Mouse (Mus musculus): Measurements from ENCODE around the gene Pla2g6.

Gene Pla2g6

DNA sequence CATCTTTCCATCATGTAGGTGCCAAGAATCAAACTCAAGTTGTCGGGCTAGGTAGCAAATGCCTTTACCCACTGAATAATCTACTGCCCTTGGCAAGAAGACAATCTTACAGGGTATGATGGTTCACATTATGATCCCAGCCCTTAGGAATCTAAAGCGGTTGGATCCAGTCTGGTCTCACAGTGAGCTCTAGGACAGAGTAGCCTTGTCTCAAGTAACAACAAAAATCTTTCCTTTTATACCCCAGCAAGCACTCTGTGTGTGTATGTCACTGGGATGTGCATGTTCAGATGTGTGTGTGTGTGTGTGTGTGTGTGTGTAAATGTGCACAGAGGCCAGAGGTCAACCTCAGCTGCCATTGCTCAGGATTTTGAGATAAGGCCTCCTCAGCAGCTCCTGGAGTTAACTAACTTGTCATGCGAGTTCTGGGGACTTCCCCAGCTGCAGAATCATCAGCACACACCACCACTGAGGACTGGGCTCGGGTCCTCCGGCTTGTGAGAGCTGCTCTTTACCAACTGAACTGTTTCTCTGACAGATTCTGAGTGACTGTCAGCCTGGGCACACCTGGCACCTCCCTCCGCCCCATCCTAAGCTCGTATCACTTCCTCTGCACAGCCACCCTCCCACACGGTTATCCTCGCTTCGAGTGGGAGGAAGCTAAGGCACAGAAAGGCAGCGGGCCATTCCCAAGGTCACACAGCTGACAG is 5.8 kb downstream of the Pla2g6 start:
- no peak for DNase-seq (ENCODE audit: low spot score)

DNA sequence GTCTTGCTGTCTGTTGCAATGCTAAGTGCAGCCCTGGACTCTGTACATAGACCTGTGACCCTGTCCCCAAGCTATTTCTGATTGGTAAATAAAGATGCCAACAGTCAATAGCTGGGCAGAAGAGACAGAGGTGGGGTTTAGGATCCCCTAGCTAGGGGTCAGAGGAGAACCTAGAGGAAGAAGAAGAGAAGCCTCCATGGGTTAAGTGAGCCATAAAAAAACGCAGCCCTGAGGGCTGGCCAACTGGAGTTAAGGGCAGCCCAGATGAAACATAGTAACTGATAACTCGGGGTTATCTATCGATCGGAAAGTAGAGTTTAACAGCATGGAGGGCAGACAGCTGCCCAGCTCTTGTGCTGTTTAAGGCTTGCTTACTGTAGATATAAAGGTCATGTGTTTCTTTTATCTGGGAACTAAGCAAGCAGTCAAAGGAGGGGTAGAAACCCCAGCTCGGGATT is 6.4 kb downstream of the Pla2g6 start:
- no peak for DNase-seq (ENCODE audit: low spot score)

DNA sequence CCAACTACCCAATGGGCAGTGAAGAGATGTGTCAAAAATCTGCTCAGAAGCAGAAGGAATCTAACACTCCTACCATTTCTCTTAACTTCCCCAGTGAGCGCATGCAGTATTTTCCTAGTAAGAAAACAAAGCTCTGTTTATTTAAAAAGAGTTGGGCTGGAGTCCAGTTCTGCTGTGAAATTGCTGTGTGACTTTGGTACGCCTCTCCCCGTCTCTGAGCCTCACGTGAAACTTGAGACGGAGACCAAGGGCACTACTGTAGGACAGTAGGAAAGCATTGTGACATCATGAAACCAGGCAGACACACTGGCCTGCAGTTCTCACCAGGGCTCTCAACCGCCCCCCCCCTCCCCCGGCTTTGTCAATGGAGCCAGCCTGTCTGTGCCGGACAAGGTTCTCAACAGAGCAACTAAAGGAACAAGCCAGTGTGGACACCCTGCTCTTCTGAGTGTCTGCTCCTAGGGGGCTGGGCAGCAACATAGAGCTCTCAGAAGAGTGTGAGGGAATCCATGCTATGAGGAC is 14.3 kb downstream of the Pla2g6 start:
- DNase-seq (ENCODE audit: low spot score) = no peak

DNA sequence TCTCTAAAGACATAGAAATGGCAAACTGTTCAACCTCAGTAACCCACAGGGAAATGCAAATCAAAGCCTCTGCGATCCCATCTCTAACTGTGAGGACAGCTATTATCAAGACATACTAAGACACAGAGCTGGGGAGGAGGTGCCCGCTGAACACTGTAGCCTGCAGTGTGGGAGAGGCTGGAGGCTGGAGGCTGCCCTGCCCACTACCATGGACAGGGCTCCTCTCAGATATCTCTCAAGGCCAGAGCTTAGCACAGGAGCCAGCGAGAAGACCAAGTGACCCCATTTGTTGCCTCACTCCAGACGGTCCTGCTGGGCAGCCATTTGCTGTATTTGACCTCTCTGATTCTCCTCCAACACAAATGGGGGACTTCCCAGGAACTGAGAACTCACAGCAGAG is 20.3 kb downstream of the Pla2g6 start:
- DNase-seq (ENCODE audit: low spot score) = no peak

DNA sequence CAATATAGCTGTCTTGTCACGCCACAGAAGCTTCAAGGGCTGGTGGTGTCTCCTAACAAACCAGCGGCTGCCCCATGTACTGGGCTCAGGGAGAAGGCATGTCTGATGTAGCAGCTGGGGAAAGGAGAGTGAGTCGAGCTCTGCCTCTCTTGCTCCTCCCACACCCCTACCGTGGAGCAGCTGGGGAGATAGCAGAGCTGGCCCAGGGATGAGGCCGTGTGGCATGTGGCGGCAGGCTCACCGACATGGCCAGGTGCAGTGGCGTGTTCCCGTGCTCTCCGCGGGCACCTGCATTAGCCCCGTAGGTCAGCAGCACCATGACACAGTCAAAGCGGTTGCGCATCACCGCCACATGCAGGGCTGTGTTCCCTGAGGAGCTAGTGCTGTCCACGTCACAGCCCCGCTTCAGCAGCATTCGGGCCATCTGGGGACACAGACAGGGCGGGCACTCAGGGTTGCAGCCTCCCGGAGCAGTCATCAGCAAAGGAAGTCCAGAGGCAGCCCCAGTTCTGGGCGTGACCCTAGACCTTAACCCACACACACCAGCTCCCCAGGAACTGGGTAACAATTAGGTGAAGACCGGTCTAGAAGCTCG is 22.1 kb downstream of the Pla2g6 start:
- DNase-seq (ENCODE audit: low spot score) = no peak

DNA sequence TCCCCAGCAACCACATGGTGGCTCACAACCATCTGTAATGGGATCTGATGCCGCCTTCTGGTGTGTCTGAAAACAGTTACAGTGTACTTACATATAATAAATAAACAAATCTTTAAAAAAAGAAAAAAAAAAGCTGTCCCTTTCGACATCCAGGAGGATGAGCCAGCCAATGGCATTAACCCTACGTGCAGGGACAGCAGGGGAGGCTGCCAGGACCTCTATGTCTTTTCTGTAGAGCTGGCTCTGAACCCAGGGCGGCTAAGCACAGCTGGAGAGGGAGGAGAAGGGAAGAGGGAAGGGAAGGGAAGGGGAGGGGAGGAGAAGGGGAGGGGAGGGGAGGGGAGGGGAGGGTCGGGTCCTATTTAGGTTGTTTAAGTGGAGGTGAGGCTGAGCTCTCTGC is 23.4 kb downstream of the Pla2g6 start:
- no peak for DNase-seq (ENCODE audit: low spot score)

DNA sequence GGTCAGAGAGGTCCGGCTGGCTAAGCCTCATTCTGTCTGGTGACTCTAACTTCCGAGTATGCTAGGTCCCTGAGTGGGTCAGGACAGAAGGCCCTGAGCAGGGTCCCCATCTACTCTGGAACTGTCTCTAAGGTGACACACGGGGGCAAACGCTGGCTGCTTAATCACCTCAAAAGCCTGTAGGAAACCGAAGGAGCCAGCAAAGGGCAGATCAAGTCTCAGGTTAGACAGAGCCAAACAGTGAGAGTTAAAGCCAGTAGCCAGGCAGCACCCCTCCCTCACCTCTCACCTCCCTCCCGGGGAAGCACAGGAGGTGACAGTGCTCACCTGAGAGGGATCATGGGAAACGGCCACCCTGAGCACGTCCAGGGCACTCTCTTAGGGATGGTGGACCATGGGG is 24.5 kb downstream of the Pla2g6 start:
- no peak for DNase-seq (ENCODE audit: low spot score)

DNA sequence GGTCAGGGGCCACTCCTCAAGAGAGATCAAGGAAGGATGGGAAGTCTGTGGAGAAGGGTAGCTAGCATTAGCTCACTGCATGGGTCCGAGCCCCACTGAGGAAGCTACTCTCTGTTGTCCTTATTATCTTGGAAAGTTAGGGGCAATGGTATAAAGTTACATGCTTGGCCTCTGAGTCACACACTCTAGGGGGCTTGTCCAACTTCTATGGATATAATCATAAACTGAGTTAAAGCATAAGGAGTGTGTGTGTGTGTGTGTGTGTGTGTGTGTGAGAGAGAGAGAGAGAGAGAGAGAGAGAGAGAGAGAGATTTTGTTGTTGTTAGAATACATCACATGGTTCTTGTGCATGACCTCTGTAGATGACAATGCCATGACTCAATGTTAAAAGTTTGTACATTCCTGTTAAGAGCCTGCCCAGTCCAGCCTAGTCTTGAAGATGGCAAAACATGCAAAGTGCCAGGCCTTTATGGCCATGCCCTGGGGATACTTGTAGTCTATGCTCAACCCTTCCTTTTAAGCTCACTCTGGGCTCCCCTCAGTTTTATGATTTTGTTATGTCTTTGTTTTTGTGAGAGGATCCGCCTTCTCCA is 28.5 kb downstream of the Pla2g6 start:
- DNase-seq (ENCODE audit: low spot score) = no peak

DNA sequence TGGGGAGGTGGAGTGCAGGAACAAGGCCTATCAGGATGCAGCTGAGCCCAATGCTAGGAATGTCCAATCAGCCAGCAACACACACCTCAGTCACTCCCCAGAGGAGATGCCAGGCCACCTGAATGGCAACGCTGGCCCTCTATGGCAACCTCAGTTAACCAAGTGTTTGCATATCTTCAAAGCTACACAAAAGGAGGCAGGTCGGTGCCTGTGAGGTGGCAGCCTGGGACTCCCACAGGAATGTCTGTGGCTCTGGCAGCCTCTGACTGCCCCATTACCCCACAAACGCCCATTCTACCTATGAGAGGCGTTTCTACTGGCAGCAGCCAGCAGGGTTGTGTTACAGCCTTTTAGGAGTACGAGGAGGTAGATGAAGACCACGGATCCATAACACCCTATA is 29.6 kb downstream of the Pla2g6 start:
- no peak for DNase-seq (ENCODE audit: low spot score)

DNA sequence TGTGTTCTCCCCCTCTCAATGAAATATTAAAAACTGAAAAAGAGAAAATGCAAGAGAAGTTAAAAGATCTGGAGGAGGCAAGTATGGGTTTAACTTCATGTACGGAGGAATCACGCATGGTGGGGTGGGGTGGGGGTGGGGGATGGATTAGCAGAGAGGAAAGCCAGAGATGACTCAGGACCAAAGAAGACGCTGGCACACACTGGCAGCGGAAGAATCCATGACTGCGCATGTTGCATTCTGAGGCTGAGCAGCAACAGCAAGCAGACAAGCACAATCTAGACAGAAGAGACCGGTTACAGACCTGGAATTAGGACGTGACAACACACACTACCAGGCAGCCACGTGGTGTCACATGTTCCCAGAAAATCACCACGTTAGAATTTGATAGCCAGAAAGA is 35.4 kb downstream of the Pla2g6 start:
- no peak for DNase-seq (ENCODE audit: low spot score)

DNA sequence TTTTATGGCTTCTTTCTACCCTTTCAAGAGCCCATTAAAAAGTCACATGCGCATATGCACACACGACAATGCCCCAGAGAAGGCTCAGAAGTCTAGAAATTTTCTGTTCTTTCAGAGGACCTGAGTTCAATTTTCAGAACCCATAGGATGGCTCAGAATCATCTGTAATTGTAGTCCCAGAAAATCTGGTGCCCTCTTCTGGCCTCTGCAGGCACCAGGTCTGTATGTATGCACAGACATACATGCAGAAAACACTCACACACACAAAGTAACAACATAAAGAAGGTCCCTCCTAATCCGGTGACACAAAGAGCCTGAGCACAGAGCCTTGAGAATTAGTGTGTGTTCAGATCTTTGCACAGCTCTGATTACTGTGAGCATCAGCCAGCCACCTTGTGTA is 37.9 kb downstream of the Pla2g6 start:
- no peak for DNase-seq (ENCODE audit: low spot score)

DNA sequence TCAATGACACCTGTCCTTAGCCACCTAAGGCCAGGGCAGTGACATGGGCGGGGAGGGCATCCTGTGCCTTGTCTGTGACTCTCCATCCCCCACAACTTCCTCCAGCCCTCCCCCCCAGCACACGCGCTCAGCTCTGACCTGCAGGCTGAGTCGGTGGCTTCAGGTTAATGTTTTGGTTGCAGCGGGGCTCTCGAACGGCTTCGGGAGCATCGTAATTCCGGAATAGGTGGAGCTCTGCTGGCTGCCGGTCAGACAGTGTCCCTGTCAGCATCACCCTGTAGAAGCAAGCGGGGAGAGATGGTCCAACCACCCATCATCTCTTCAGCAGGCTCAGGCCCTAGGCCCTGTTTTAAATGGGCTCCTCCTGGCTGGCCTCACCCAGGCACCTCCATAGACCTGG is 38.7 kb downstream of the Pla2g6 start:
- DNase-seq (ENCODE audit: low spot score) = no peak

DNA sequence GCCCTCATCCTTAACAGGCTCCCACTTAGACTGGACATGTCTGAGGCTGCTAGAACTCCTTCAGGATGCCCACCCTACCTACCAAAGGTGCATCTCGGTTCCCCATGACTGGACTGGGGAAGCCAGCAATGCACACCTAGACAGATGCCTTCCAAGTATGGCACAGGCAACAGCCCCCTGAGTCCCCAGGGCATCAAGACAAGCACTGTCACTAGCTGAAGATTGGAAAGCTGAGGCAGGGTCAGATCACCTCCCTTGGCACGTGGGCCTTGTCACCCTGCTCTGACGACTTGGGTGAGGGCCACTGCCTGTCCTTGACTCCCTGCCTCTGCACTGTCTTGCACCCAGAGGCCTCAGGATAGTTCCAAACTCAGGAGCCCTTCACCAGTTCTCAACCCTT is 39.8 kb downstream of the Pla2g6 start:
- no peak for DNase-seq (ENCODE audit: low spot score)

DNA sequence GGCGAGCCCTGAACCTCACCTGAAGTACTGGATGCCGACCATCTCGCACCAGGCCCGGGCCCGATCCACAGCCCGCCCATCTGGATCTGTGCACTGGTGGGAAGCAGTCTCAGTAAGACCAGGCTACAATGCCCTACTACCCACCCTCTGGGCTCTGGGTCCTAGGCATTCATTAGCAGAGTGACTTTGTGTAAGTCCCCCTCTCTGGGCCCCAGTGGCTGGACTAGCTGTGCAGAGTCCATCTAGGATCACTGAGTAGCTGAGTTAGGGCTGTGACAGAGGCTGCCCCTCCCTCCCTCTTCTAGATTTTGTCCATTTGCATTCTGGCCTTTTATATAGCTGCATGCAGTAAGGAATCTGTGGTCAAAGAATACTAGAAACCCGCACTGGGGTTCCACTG is 41.1 kb downstream of the Pla2g6 start:
- DNase-seq (ENCODE audit: low spot score) = no peak

DNA sequence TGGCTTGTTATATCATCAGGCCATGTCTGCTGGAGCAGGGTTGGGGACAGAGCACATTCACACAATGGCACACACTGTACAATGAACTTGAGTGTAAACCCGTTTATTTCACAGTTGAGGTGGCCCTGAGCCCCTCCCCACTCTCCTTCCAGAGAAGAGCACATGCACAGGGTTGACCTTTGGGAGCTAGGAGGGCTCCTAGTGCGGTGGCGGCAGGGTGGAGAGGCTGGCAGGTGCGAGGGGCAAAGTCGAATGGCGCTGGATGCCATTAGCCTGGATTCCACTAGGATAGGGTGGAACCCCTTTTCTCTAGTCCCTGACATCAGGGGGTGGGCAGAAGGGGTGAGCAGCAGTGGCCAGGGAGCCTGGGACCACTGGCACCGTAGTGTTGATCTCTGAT is 42.0 kb downstream of the Pla2g6 start:
- no peak for DNase-seq (ENCODE audit: low spot score)

DNA sequence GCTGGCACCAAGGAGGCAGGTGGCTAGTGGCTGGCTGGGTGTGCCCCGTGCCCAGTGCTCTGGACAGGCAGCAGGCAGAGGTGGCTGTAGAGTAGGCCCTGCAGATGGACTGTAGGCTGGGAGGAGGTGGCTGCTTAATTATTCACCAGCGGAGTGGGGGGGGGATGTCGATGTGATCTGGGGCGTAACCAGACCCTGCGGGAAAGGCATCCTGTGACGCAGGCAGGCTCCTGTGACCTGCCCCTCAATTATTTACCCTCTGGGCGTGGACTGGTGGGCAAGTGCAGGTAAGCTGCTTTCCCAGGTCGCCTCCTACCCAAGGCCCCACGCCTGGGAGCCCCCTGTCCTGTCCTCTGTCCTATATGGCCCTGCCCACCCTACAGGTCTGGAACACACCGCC is 42.8 kb downstream of the Pla2g6 start, which contains the start of gene Baiap2l2:
Baiap2l2 (minus strand) TSS at position 139 of the 400 bp plus-strand sequence.
- no peak for DNase-seq (ENCODE audit: low spot score)

DNA sequence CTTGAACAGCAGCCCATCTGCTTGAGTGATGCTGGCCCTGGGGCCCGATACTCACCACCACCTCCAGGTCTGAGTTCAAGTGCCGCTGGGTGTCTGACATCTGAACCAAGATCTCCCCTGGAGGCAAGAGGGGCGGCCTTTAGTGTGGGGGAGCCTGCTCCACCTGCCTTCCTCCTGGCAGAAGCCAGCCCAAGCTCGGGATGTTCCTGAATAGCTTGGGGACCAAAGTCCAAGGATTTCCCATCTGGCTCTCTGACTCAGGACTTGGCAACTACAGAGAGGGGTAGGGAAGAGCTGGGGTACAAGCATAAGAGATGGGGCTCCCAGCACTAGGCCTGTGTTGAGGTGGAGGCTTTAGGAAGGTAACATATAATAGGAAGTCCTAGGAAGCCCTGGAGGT is 44.8 kb downstream of the Pla2g6 start:
- DNase-seq (ENCODE audit: low spot score) = no peak

DNA sequence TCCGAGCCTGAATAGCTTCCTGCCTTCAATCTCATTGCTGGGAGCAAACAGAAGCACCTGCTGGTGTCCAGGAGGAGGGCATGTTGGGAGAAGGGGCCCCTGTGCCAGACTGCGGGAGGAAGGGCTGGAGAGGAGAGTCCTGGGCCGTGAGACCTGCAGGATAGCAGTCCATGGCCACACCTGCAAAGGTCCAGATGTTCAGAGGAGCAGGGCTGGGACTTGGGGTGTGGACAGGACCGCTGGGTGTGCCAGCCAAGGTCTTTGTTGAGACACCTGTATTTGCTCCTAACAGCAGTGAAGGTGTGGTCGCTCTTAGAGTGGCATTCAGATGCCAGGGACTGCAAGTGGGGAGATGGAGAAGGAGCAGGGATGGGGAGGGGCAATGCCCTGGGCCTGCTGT is 45.8 kb downstream of the Pla2g6 start:
- DNase-seq (ENCODE audit: low spot score) = no peak

DNA sequence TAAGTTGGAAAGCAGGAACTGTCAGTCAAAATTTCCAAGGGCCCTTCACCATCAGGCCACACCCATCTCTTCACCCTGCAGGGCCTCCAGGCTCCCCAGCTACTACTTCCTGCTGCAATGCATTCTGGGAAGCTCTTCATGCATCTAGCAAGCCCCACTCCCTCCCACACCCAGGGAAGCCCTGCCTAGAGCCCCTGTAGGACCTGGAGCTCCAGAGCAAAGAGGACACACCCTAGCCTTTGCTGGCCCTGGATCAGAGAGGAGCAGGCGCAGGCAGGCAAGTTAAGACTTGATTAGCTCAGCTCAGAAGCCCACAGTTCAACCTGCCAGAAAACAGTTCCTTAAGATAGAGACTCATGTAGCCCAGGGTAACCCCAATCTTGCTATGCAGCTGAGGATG is 46.8 kb downstream of the Pla2g6 start:
- no peak for DNase-seq (ENCODE audit: low spot score)

DNA sequence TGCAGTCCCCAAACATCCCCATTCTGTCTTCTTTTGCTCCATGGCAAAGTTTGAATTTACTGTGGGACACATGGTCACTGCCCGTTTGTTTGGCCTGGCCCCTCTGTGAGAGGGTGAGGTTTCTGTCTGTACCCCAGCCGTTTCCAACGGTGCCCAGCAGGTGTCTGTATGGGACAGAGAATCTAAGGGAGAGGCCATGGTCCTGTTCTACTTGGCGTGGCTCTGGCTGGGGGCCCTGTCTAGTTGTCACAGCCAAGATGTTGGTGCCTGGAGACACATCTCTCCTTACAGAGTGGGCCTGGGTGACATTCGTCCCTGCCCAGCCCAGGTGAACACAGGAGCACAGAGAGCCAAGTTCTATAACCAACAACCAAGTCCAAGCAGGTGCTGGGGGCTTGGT is 47.3 kb downstream of the Pla2g6 start:
- no peak for DNase-seq (ENCODE audit: low spot score)

DNA sequence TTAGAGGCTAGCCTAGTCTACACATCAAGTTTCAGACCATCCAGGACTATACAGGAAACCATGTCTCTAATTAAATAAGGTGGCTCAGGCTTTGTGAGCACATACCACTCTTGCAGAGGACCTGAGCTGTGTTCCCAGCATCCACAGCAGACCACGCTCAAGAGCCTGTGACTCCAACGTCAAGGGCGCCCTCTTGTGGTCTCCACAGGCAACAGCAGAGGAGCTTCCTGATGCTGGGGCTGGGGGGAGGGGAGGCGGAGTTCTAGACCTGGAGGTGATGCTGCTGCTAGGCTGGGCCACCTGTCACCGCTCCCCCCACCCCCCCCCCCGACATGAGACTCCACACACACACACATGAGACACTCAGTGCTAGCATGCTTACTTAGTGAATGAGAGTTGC is 48.0 kb downstream of the Pla2g6 start:
- DNase-seq (ENCODE audit: low spot score) = no peak

DNA sequence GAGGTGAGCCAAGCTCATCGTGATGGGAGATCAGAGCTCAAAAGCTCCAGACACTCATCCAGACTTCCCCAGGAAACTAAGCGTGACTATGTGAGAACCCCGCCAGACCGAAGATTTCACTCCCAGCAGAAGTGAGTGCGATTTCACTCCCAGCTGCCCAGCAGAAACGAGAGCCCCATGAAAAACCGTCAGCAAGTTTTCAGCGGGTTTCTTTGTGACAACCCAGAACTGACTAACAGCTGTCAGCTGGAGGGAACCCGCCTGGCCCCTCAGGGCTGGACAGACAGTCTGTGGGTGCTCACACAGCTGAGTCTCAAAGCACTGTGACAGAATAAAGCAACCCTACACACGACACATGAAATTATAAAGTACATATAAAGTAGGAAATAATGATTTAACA is 50.5 kb downstream of the Pla2g6 start:
- no peak for DNase-seq (ENCODE audit: low spot score)

DNA sequence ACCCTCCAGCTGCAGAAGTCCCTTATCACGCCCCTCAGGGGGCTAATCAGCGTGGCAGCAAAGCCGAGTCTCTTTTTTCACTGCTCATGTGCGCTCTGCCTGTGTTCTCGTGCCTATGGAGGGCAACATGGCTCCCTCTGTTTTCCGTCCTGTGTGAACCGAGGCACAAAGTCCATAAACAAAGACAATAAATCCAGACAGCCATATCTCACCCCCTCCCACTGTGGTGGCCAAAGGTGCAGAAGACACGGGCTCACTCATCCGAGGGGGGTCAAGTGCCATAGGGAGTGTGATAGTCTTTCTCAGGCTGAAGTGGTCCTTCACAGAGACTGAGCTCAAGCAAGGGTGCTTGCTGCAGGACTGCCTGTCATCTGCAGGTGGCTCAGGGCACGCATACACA is 55.2 kb downstream of the Pla2g6 start:
- no peak for DNase-seq (ENCODE audit: low spot score)
